Mouse (Mus musculus) mature B cell (primary cell): ENCODE results near the gene Wnt5a.

Experiments
- in situ Hi-C: fragments of 300-500 bp; cut with MboI; formaldehyde crosslinking; loops from 2 replicates; pipeline ENCODE4 v1.14.3; 2019

The Wnt5a gene

DNA sequence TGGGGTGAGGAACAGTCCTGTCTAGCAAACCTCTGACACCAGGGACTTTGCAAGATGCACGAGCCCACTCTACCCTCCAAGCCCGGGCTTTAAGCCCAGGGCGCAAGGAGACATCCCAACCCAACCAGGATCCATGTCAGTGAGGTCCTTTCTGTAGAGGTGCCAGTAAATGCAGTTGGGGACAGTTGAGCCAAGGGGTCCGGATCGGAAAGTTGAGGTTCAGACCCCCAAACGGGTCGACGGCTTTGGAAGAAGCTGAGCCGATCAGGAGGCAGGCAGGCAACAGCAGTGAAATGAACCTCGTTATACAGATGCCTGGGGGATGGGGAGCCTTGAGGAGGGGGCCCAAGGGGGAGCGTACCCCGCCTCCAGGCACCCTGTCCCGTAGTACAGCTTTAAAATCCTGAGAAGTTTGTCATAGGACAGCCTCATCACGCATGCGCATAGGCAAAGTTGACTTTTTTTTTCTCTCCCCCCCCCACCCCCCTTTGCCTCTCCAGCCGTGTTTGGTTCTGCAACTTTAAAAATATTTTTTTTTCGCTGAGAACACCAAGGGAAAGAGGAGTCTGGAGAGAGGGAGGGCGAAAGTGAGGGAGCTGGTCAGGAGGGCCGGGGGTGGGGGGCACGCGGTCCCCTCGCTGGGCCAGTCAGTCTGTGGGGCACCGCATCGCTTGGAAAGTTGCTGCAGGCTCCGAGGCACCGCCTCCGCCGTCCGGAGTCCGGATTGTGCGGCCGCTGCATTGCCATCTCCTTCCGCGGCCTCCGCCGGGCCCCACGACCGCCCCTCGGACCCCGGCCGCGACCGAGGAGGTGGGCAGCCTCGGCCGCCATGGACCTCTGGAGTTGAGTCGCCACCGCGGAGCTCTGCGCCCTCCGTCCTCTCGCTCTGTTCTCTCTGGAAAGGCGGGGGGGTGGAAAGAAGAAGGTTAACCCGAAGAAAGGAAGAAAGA lies at the start of gene Wnt5a:
Gene Wnt5a, plus strand, starts transcription at position 650 of the 950 bp plus-strand sequence.
- in situ Hi-C loops = no loop called here

DNA sequence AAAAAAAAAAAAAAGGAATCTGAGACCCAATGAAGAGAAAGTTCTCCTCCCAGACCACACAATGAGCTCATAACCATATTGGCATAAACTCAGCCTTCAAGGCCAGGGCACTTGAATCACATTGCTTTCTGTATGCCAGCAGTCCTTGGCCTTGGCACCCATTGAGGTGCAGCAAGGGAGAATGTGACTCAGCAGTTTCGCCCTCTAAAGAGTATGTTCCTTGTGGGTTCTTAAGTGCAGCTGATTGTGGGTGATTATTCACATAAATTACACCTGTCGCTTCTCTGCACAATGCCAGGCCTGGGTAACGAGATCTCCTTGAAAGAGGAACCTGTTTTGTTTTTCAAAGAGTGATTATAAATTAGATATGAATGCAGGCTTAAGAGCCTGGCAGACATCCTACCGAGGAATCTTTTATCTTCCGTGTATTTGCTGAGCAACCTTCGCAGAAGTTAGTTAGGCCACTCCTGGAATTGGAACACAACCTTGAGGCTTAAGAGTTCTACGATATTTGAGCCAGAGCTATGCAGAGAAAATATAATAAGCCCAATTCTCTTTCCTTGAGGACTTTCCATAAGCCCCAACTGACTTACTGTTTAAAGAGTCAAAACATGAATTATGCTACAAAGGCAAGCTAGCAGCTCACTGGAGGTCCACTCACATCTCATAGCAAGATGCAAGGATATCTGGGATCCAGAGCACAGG lies 48.0 kb upstream of the Wnt5a start:
- in situ Hi-C loops = no loop called here

DNA sequence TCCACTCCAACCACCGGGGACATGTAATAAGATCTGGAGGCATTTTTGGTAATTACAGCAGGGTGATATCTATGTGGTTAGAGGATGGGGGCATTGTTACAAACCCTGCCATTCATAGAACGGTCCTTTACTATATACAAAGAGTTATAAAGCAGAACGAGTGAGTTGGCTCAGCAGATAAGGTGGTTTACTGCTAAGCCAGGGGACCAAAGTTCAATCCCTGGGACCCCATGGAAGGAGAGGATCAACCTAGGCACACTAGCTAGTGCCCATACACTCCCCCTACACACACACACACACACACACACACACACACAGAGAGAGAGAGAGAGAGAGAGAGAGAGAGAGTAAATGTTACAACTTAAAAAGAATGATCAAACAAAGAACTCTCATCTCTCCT lies 47.1 kb upstream of the Wnt5a start:
- in situ Hi-C loops = no loop called here

DNA sequence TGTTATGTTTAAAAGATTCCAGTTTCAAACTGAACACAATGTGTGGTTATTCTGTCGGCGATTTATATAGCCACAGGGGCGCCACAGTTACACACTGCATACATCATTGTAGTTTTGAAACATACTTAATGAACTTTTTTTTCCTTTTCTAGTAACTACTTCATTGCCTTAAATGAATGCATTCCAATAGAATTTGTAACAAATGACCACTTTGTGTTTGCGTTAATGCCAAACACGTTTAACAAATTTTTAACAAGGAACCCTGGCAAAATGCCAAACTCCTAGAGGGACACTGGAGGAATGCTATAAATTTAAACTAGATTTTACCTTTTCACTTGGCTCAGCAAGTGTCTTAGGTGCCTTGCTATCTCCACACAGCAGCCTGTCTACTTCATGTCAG lies 36.6 kb upstream of the Wnt5a start:
- in situ Hi-C loops = no loop called here

DNA sequence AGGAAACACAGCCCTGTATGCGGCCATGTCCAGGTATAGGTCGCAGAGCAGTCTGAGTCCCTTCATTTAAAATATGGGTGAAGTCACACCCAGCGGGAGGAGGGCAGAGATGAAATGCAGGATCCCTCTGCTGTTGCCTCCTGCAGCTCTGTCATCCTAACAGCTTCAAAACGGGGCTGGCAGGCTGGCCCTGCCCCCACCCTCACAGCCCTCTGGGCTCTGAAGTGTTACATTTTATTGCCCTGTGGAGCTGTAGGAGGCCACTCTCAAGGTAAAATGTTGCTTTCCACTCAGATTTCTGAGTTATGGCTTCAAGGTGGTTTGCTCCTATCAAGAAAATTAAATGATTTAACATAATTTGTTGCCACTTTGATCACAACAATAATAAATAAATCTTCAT lies 34.9 kb upstream of the Wnt5a start:
- in situ Hi-C loops = no loop called here

DNA sequence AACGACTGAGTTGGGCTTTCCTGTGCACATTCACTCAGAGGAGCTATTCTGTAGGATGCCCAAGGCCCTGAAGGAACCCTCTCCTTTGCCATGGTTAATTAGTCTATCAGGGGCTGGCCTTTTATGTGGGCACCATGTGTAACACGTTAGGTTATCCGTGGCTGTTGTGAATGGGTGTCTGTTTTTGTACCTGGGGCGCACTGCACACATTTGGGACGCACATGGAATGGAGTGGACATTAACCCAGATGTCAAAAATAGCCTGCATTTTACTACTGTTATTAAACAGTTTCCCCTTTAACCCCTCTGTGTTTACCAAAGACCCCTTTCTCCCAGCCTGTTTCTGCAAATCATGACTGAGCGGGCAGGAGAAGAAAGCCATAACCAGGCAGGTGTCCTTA lies 34.3 kb upstream of the Wnt5a start:
- in situ Hi-C loops = no loop called here

DNA sequence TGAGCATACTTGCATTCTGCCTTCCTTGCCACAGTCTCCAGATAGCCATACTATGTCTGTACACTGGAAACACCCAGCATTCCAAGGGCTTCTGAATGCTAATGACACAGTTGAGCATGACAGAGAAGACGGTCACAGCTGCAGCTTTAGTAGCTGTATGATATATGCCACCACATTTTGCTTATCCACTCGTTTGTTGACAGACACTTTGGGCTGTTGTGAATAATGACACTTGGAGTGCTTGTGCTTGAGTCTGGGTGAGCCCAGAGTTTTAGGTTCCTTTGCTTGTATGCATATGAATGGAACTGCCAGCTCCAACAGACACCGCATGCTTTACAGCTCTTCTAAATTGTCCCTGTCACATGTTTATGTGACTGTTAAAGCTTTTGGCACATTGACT lies 29.5 kb upstream of the Wnt5a start:
- in situ Hi-C loops = no loop called here

DNA sequence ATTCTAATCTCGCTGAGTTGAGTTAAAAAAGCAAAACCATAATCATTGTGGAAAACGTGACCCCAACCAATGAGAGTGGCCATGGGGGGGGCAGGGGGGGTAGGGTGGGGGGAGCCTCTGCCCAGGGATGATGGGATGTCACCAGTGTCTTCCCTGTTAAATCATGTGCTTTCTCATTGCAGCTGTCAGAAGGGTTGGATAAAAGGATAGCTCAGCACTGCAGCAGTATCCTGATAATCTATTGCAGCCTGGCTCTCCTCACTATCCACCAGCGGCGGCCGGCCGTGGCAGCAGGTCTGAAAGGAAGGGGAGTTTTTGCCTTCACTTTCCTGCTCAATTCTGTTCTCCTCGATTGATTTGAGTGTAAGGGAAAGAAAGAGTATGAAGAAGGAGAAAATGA lies 29.1 kb upstream of the Wnt5a start:
- in situ Hi-C loops = no loop called here

DNA sequence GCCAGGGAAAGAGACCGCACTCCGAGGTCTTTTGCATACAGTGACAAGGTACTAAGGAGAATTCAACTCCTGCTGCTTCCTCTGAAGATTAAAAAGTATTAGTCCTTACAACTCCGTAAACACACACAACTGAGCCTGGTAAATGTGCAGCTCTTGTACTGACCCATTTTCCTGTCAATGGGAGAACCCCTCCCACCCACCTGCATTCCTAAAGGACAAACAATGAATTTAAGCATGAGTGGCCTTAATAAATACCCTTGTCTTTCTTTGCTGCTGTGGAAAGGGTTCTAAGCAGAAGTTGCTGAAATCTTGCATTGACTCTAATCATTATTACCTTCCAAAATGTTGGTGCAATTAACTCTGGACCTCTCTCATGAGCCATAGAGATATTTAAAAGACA lies 27.8 kb upstream of the Wnt5a start:
- in situ Hi-C loops = no loop called here

DNA sequence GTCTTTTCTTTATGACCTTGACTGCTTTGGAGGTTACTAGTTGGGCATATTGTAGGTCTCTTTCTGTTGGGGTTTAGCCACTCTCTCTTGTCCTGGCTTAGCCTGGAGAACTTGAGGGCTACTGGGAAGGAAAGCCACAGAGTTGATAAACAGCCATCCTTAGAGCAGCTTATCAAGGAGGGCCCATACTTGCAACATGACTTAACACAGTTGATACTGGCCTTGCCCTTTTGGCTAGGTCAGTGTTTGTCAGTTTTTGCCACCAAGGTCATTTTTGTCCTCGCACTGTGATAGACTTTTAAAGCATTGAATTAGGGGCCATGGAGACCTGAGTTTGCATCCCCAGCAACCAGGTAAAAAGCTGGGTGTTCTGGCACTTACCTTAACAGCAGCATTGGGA lies 23.7 kb upstream of the Wnt5a start:
- in situ Hi-C loops = no loop called here

DNA sequence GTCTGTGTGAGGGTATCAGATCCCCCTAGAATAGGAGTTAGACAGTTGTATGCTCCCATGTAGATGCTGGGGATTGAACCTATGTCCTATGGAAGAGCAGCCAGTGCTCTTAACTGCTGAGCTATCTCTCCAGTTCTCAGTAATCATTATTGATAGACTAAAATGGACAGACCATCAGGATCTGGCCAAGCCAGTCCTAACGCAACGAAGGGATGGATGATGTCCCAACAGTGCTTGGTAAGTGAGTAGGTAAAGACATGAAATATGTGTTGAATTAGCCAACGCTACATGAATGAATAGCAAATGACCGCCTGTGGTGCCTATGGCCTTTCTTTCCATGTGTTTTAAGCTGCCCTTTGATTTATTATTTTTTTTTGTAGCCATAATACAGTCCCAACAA lies 10.7 kb upstream of the Wnt5a start:
- in situ Hi-C loops = no loop called here

DNA sequence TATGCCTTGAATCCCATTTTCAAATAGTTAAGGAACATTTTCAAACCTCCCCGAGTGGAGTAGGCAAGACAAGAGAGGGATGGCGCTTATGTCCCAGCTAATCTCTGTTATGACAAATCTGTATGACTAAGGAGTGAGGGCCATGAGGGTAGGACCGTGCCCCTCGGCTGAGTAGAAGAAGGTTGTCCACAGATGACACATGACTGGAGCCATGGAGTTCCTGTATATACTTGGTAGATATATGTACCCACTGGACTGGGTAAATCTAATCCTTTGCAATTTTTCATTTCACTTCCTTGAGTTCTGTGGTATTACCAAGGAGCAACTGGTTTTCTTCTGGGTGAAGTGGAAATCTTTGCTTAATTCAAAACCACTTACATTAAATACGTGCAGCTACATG lies 10.3 kb upstream of the Wnt5a start:
- in situ Hi-C loops = no loop called here

DNA sequence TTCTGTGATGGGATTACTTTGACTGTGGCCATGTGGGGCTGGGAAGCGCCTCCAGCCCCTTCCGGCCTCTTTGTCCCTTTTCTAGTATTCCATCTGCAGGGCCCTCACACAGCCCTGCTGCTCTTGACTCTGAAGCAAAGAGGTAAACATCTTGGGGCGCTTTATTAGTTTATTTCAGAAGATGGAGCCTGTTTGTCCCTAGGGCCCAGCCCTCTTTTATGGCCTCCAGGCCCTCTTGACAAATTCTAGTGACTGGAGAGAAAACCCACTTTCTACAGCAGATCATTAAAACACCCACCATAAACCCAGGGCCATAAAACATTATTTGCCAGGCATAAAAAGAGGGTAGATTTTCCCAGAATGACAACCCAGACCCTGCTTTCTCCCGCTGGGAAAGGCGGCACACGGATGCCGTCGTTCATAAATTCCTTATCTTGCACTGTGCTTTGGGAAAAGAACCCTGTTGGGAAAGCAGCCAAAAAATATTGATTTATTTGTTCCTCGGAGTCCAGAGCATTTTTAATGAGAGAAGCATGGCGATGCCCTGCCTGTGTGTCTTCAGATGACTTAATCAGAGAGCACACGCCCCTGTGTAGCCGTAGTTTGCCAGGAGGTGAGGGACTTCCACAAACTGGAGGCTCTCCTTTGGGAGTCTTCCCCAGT lies 3.2 kb upstream of the Wnt5a start:
- in situ Hi-C loops = no loop called here

DNA sequence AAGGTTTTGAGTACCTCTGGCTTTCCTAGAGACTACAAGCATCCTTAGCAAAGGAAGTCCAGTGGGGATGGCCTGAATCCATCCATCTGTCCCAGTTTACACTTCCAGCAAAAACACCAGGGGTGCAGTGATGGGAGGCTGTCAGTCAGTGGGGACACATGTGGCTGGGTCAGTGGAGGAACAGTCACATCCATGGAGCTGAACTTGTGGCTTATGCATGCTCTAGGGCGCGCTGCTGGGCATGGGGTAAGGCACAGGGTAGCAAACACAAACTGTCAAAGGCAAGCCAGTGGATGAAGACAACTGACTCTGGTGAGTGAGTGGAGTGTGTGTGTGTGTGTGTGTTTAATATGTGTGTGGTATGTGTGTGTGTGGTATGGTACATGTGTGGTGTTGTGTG lies 1.3 kb upstream of the Wnt5a start:
- in situ Hi-C loops = no loop called here

DNA sequence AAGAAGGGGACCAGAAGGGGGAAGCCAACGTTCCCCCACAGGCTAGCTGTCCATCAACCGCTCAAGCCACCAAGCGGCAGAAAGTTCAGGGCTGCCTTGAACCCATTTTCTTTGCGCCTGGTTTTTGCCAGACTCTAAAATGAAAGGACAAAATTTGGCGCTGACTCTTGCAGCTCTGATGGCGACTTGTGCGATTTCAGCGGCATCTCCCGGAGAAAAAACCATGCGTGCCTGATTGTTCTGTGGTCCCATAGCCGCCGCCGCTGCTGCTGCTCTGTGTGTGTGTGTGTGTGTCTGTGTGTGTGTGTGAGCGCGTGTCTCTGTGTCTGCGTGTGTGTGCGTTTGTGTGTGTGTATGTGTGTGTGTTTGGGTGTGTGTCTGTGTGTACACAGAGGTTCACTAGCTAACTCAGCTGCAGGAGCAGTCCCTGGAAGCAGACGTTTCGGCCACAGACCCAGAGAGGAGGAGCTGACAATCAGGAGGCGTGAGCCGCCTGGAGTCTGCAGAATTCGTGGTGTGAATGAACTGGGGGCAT lies 568 bp downstream of the Wnt5a start:
- in situ Hi-C loops = no loop called here

DNA sequence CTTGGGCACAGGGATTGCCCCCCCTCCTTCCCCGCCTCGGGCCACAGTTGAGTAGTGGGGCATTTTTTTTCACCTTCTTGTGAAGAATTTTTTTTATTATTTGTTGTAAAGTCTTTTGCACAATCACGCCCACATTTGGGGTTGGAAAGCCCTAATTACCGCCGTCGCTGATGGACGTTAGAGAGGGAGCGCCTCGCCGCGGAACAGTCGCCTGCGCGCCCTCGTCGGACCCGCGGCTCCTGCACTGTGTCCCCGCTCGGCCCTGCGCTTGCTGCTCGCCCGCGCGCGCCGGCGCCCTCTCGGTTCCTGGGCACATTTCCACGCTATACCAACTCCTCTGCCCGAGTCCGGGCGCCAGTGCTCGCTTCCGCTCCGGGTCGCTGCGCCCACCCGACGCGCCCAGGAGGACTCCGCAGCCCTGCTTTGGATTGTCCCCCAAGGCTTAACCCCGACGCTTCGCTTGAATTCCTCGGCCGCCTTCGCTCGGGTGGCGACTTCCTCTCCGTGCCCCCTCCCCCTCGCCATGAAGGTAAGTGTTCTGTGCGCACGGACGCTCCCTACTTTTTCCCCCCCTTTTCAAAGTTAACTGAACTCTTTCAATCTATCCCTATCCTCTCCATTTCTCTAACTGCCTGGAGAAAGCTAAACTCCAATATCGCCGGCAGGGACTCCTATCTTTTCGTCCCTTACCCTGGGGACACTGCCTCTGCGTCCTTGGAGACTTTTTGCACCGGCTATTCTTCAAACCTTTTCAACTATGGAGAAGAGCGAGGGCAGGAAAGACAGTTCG lies 1.2 kb downstream of the Wnt5a start:
- in situ Hi-C loops = no loop called here

DNA sequence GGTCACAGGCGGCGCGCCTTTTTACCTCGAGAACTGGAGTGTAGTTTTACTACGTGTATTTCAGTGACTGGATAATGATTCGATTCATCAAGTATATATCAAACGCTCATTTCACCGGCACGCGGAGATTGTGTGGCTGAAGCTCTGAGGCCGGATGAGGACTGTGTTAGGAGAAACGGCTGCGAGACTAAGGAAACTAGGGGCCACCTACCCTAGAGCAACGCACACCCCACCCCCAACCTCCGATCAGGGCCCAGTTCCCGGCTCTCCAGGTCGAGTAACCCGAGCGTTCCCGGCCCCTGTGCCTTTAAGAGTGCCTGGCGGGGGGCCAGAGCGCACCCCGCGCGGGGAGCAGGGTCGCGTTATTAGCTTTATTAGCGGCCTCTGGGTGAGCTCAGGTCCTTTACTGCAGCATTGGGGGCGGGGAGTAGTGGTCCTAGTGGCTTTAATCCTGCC lies 1.9 kb downstream of the Wnt5a start:
- in situ Hi-C loops = no loop called here

DNA sequence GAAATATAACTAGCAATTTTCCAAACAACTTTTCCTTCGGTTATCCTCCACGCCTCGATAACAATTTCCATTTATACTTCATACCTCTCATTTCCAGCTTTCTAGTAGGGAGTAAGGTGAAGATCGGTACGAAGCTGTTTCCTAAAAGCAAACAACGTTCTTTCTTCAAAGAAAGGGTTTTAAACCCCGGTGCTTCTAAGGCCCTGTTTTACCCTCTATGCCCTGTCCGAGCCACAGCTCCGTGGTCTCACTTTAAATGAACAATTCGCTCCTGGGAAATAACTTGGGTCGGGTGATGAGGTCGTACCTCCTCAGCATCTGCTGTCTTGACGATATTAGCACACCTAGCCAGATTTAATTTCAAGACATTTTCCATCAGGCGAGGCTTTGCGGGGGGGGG lies 2.5 kb downstream of the Wnt5a start:
- in situ Hi-C loops = no loop called here

DNA sequence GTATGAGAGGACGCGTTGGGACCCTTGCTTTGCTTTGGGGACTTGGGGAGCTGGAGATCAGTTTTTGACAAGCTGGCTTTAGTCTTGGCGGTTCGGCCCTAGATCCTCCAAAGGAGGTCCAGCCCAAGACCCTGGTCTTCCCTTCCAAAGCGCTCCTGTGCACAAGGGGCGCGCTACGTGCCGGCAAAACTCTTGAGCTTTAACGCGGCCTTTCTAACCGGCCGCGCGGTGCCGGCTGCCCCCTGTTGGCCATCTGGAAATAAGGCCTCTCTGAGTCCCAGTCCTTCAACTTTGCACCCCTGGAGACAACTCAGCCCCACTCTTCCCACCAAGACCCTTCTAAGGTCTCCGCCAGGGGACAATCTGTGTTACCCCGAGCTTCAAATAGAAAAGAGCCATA lies 2.9 kb downstream of the Wnt5a start:
- in situ Hi-C loops = no loop called here

DNA sequence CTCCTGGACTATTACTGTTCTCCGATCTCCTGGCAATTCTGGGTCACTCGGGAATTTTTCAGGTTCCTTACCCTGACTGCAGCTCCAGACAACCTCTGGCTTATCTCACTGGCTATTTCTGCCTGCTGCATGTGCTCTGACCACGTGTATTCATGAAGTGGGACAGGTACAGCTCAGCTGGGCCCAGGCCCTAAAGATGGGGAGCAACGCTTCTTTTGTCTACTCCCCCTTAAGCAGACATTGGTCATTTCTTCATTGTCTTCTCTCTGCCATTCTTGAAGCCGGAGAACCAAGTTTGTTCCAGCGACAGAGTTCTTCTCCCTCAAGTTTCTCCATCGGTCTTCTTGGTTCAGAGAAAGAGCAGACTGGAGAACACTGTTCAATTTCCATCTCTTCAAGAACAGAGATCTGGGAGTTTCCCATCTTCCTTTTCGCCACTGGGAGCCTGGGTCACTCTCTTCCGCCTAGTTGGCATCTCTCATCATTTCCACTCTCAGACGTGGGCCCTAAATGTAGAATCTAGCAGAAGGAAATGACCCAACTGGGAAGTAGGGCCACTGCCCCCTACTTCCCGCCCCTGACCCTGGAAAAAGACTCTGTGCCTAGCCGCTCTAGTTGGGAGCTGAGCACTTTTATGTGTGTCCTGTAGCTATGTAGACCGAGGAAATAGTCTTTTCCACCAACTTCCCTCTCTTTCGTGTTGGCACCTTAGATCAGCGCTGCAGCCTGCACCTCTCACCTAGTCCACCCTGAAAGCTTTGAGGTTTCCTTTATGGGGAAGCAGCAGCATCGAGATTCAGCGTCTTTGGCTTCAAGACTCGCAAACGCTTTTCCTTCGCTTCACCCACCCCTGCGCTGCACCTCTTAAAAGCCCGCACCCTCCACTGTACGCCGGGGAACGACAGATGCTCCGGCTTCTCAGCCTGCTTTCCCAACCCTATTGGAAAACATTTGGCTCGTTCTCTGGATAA lies 4.0 kb downstream of the Wnt5a start:
- in situ Hi-C loops = no loop called here
